Comparison of ENCODE assay signal across 8 mouse cellular contexts in the genomic region with DNA sequence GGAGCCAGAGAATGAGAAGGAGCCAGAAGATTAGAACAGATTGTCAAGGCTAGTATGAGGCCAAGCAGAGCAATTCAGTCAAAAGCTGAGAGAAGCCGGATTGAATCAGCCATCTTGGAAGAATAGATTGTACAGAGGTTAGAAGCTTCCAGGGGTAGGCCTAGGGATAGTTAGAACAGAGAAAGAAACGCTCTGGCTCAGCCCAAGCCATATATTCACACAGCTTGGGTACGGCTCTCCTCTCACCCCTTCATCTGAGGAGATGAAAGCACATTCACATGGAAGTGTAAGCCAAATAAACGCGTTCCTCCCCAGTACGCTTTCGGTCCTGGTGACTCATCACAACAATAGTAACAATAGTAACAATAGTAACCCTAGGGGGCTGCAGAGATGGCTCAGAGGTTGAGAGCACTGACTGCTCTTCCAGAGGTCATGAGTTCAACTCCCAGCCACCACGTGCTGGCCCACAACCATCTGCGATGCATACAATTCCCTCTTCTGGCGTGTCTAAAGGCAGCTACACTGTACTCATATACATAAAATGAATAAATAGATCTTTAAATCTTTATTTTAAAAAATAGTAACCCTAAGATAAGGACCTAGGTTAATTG. TPM values are rescaled to one million over a fixed set of nuclear protein-coding genes. Genes with fewer than 3 reads are reported as not detected.
DNase-seq lines count a peak whose midpoint lies in the region; ATAC-seq and TF ChIP-seq lines count a peak whose summit lies in the region.

No protein-coding gene starts in this region.

- TF ChIP-seq CTCF in stomach, postnatal 0 days (IDR thresholded peaks at IDR 0.05; ENCODE audit: low read depth): no peak

- no peak for TF ChIP-seq EP300 in stomach, postnatal 0 days (optimal IDR thresholded peaks at IDR 0.05)

- no peaks in the 10 kb centered on the region for H3K27me3 ChIP-seq in limb, embryonic 13.5 days
- no peaks in the 10 kb centered on the region for H3K27me3 ChIP-seq in stomach, postnatal 0 days (ENCODE audit: control insufficient read depth, insufficient read depth, low read length)

- ATAC-seq in limb, embryonic 13.5 days (ENCODE audit: low FRiP score, low read depth): no peak
- no peak for ATAC-seq in stomach, postnatal 0 days (ENCODE audit: low FRiP score, low TSS enrichment)

- intact Hi-C loops in left cerebral cortex, postnatal 4 days (cut with DNase I): no loop called here

- H3K4me1 ChIP-seq in limb, embryonic 13.5 days: peaks cover 26% of the 10 kb centered on the region
- H3K4me1 ChIP-seq in stomach, postnatal 0 days (replicated peaks; ENCODE audit: control insufficient read depth, insufficient read depth): no peaks in the 10 kb centered on the region; the same call in 1 of the 2 replicates

- H3K4me2 ChIP-seq in limb, embryonic 13.5 days (replicated peaks): peak overlapping the region; percentile 96
- H3K4me2 ChIP-seq in stomach, postnatal 0 days (replicated peaks; ENCODE audit: low read depth): peak overlapping the region; percentile 96

- 49% methylated on average over 10 of the region's 10 CpGs for WGBS in limb, embryonic 13.5 days
- 36% methylated on average over 10 of the region's 10 CpGs for WGBS in stomach, postnatal 0 days

- no peaks in the 10 kb centered on the region for H3K9me3 ChIP-seq in limb, embryonic 13.5 days
- H3K9me3 ChIP-seq in stomach, postnatal 0 days (ENCODE audit: control insufficient read depth, low read length): no peaks in the 10 kb centered on the region

- H3K27ac ChIP-seq in limb, embryonic 13.5 days: no peak overlapping the region; the same call in 1 of the 2 replicates
- no peak overlapping the region; the same call in 1 of the 2 replicates for H3K27ac ChIP-seq in stomach, postnatal 0 days (replicated peaks)

- peak overlapping the region; percentile 90 for H3K9ac ChIP-seq in limb, embryonic 13.5 days
- no peak overlapping the region; the same call in 1 of the 2 replicates for H3K9ac ChIP-seq in stomach, postnatal 0 days (ENCODE audit: low read length)

- peak overlapping the region; percentile 84 for H3K4me3 ChIP-seq in limb, embryonic 13.5 days
- peak overlapping the region; percentile 88 for H3K4me3 ChIP-seq in stomach, postnatal 0 days (ENCODE audit: low read depth, low read length)

- H3K36me3 ChIP-seq in limb, embryonic 13.5 days: peaks cover 33% of the 10 kb centered on the region
- no peaks in the 10 kb centered on the region; the same call in none of the 2 replicates for H3K36me3 ChIP-seq in stomach, postnatal 0 days (ENCODE audit: control insufficient read depth, insufficient read depth, low read length)

- peak; percentile 51 for DNase-seq in cerebellum, adult 11-12 months
- no peak for DNase-seq in cerebellum, adult 11 months
- peak; percentile 8 for DNase-seq in retina, postnatal 1 day
- no peak for DNase-seq in retina, embryonic 14.5 days (ENCODE audit: low spot score)
- no peak for DNase-seq in stomach, postnatal 0 days (ENCODE audit: low spot score)
- DNase-seq in layer of hippocampus, postnatal 14 days (ENCODE audit: low spot score in 2 of 2): no peak
- DNase-seq in left cerebral cortex, postnatal 4 days: no peak

RNA-seq across cellular contexts. Expression of a gene that starts 0.7 kb away (rescaled TPM):
- polyA plus RNA-seq in limb, embryonic 13.5 days (2015; fragmentation: Nextera tagmentation; extraction: Ambion mirVana): 134 and 138 TPM in 2 replicates
- 92.3 and 93.4 TPM in 2 replicates for polyA plus RNA-seq in stomach, postnatal 0 days (2015; fragmentation: Nextera tagmentation; extraction: Ambion mirVana)
- total RNA-seq in layer of hippocampus, postnatal 14 days (2021): 100 to 1,000 TPM; 119 to 129 TPM
- total RNA-seq in left cerebral cortex, postnatal 4 days (2021): 100 to 1,000 TPM; 107 to 115 TPM

RNA-seq across cellular contexts. Expression of a gene that starts 1.0 kb away (rescaled TPM):
- 15.2 and 15.9 TPM in 2 replicates for polyA plus RNA-seq in limb, embryonic 13.5 days (2015; fragmentation: Nextera tagmentation; extraction: Ambion mirVana)
- 6.1 and 6.2 TPM in 2 replicates for polyA plus RNA-seq in stomach, postnatal 0 days (2015; fragmentation: Nextera tagmentation; extraction: Ambion mirVana)
- total RNA-seq in layer of hippocampus, postnatal 14 days (2021): 10 to 100 TPM; 16.2 to 19.8 TPM
- total RNA-seq in left cerebral cortex, postnatal 4 days (2021): 10 to 100 TPM; 25.4 to 26.5 TPM

RNA-seq across cellular contexts. Expression of a gene that starts 13.0 kb away (rescaled TPM):
- polyA plus RNA-seq in limb, embryonic 13.5 days (2015; fragmentation: Nextera tagmentation; extraction: Ambion mirVana): 34.1 and 36.6 TPM in 2 replicates
- 15.7 and 16.9 TPM in 2 replicates for polyA plus RNA-seq in stomach, postnatal 0 days (2015; fragmentation: Nextera tagmentation; extraction: Ambion mirVana)
- total RNA-seq in layer of hippocampus, postnatal 14 days (2021): 100 to 1,000 TPM; 131 to 141 TPM
- 100 to 1,000 TPM; 137 to 143 TPM for total RNA-seq in left cerebral cortex, postnatal 4 days (2021)

RNA-seq across cellular contexts. Expression of a gene that starts 18.3 kb away (rescaled TPM):
- 4.6 and 4.8 TPM in 2 replicates for polyA plus RNA-seq in limb, embryonic 13.5 days (2015; fragmentation: Nextera tagmentation; extraction: Ambion mirVana)
- 10.9 and 12.4 TPM in 2 replicates for polyA plus RNA-seq in stomach, postnatal 0 days (2015; fragmentation: Nextera tagmentation; extraction: Ambion mirVana)
- 10 to 100 TPM; 10.7 to 16.5 TPM for total RNA-seq in layer of hippocampus, postnatal 14 days (2021)
- total RNA-seq in left cerebral cortex, postnatal 4 days (2021): 1 to 10 TPM; 2.9 to 3.1 TPM

RNA-seq across cellular contexts. Expression of a gene that starts 45.4 kb away (rescaled TPM):
- polyA plus RNA-seq in limb, embryonic 13.5 days (2015; fragmentation: Nextera tagmentation; extraction: Ambion mirVana): 56.8 and 63.8 TPM in 2 replicates
- 28.6 and 28.9 TPM in 2 replicates for polyA plus RNA-seq in stomach, postnatal 0 days (2015; fragmentation: Nextera tagmentation; extraction: Ambion mirVana)
- total RNA-seq in layer of hippocampus, postnatal 14 days (2021): 10 to 100 TPM; 31.2 to 32.9 TPM
- total RNA-seq in left cerebral cortex, postnatal 4 days (2021): 10 to 100 TPM; 49.9 to 53.0 TPM

Comparison
In these comparisons a context has a peak if more than half of its experiments do, and no peak if none do; other contexts are left out.
1. DNase-seq: peak in cerebellum, adult 11-12 months (single experiment) and retina, postnatal 1 day (single experiment); none in cerebellum, adult 11 months (single experiment), retina, embryonic 14.5 days (single experiment), stomach, postnatal 0 days (single experiment), layer of hippocampus, postnatal 14 days (0 of 2) and left cerebral cortex, postnatal 4 days (single experiment).